Mouse (Mus musculus): ENCODE measurements at regions not wholly inside any gene's neighbourhood (a gene's known extent, or its start where the extent isn't known, plus 50 kb on each side); places are given as distances from the start of the nearest gene placed in this dataset.

DNA sequence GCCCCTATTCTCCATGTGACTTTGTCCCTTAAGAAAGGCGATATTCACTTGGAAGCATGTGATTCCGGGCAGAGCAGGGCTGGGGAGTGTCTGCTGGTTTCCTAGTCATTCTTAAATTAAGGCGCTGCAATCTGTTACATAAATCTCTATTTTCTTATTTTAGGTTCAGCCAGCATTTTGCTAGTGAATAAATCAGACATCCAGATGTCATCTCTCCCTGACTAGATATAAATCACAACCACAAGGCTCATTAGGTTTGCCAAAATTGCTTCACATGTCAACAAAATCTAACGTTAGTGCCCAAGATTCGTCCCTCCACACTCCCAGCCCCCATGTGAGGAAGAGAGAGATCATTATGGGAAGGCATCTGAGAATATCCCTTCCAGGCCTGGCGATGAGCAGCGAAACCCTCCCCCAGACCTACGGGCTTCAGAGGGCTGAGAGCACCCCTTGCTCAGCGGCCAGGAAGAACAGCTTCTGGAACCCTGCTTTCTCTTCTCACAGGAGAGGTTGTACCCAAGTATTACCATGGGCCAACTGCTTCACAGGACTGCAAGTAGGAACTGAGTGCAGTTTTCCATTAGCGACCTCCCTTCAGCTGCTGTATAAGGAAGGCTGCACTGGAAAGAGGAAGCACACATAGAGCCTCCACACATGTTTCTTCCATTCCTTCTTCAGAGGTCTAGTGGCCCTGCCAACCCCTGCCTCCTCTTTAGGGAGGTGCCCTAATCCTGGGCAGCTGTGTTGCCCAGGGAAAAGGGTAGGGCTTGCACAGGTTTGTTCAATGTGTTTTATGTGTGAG is 250.5 kb downstream of the Hivep2 start:
- Histone ChIP-seq H3K4me2 (no peak overlapping the region), H3K9ac (no peak overlapping the region), H3K9me3 (no peaks in the 10 kb centered on the region), H3K4me1 (peaks cover 16% of the 10 kb centered on the region), H3K36me3 (no peaks in the 10 kb centered on the region), H3K27ac (peak overlapping the region; percentile 58), H3K4me3 (no peak overlapping the region), H3K27me3 (no peaks in the 10 kb centered on the region)
- ATAC-seq (ENCODE audit: borderline replicate concordance, extremely low read depth, low FRiP score, low TSS enrichment): peak; percentile 88
- 54% methylated on average over 10 of the region's 10 CpGs for WGBS

DNA sequence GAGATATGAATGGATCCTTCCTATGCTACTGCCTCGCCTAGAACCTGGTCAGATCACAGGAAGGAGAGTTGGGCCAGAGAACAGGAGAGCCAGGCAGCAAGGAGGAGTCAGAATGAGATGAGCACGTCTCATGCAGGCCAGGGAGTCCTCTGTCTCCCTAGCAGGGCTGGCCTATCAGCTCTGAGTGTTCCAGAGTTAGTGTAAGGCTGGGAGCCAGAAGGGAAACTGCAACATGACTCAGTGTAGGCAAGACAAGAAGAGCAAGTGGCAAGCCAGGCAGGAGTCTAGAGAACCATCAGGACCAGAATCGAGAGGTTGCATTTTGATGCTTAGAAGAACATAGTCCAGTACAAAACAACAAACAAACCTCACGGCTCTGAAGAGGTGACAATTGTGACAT is 249.6 kb downstream of the Hivep2 start:
- H3K9me3 ChIP-seq: no peaks in the 10 kb centered on the region
- H3K9ac ChIP-seq: no peak overlapping the region
- no peaks in the 10 kb centered on the region for H3K36me3 ChIP-seq
- no peaks in the 10 kb centered on the region for H3K27me3 ChIP-seq
- ATAC-seq (ENCODE audit: borderline replicate concordance, extremely low read depth, low FRiP score, low TSS enrichment): no peak
- no peak overlapping the region for H3K4me3 ChIP-seq
- peaks cover 16% of the 10 kb centered on the region for H3K4me1 ChIP-seq
- H3K4me2 ChIP-seq: no peak overlapping the region
- no peak overlapping the region for H3K27ac ChIP-seq
- 73% methylated on average over 4 of the region's 4 CpGs for WGBS

DNA sequence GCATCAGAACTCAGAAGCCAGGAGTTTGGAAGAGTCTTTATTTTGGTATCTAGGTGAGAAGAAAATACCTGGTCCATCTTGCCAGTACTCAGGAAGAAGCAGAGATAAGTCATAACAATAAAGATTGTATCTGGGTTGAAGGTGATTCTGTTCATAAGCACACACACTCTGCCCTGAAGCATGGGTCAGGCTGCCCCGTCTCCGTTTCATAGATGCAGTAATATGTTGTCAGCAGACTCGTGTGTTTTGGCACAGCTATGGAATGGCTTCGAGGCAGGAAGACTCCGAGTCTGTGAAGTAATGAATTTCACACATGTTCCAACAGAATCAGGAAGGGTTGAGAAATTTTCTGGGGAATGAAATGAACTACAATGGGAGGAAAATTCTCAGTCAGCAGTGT is 247.7 kb downstream of the Hivep2 start:
- H3K27me3 ChIP-seq: no peaks in the 10 kb centered on the region
- H3K27ac ChIP-seq: no peak overlapping the region
- H3K4me1 ChIP-seq: peaks cover 16% of the 10 kb centered on the region
- ATAC-seq (ENCODE audit: borderline replicate concordance, extremely low read depth, low FRiP score, low TSS enrichment): no peak
- H3K36me3 ChIP-seq: no peaks in the 10 kb centered on the region
- no peak overlapping the region for H3K4me2 ChIP-seq
- WGBS: 76% methylated on average over 5 of the region's 5 CpGs
- H3K9me3 ChIP-seq: no peaks in the 10 kb centered on the region
- H3K4me3 ChIP-seq: no peak overlapping the region
- H3K9ac ChIP-seq: no peak overlapping the region

DNA sequence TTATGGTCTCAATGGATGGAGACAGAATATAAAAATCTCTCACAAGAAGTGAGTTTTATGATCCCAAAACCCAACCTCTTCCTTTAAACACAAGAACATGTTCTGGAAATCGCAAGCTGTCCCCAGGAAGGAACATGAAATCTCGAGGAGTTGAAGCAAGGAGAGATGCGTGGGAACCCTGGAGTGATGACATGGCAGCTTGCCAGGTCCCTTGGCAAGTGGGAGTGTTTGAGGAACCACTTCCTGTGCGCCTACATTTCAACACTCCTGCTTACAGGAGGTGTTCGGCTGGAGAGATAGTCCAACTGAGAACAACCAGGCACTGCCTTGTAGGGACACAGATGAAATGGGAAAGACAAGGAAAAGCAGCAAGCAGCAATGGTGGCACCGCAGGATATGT is 246.1 kb downstream of the Hivep2 start:
- WGBS: 30% methylated on average over 6 of the region's 6 CpGs
- H3K9me3 ChIP-seq: no peaks in the 10 kb centered on the region
- H3K4me3 ChIP-seq: no peak overlapping the region
- H3K9ac ChIP-seq: no peak overlapping the region
- H3K27ac ChIP-seq: no peak overlapping the region
- no peak overlapping the region for H3K4me2 ChIP-seq
- no peaks in the 10 kb centered on the region for H3K27me3 ChIP-seq
- H3K36me3 ChIP-seq: no peaks in the 10 kb centered on the region
- ATAC-seq (ENCODE audit: borderline replicate concordance, extremely low read depth, low FRiP score, low TSS enrichment): no peak
- peaks cover 24% of the 10 kb centered on the region for H3K4me1 ChIP-seq

DNA sequence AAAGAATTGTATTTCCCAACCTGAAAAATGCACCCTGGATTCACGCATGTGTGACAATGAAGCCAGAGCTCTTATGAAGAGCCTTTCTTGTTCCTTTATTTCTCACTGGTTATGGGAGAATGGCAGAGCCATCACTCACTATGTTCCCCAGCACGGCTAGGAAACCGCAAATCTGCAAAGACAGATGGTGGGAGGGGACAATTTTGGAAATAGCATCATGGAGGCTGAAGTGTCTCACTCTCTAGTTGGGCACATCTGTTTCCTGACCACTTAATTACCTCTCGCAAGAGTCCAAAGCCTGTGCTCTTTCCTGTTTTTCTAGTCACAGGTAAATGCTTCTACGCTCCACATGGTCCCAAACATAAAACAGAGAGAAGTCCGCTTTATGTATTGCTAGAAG is 245.6 kb downstream of the Hivep2 start:
- no peaks in the 10 kb centered on the region for H3K9me3 ChIP-seq
- H3K4me1 ChIP-seq: peaks cover 27% of the 10 kb centered on the region
- no peak overlapping the region for H3K4me3 ChIP-seq
- ATAC-seq (ENCODE audit: borderline replicate concordance, extremely low read depth, low FRiP score, low TSS enrichment): no peak
- no peaks in the 10 kb centered on the region for H3K27me3 ChIP-seq
- no peak overlapping the region for H3K4me2 ChIP-seq
- no peak overlapping the region for H3K9ac ChIP-seq
- H3K27ac ChIP-seq: no peak overlapping the region
- H3K36me3 ChIP-seq: no peaks in the 10 kb centered on the region
- WGBS: 73% methylated on average over 6 of the region's 6 CpGs

DNA sequence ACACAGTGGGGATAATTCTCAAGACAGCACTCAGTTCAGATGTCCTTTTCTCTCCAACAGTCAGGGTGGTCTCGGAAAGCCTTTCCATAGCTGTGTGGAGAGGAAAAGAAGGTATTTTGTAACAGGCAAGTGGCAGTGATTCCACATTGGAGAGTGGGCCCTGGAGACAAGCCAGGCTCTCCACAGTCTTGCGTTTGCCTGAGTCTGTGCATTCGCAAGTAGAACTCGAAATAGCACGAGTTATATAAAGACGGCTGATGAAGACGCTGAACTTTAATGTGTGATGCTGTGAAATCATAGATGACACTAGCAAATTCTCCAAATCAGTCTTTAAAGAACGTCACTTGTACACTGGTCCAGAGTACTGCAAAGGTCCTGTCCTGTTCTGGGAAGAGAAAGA is 244.6 kb downstream of the Hivep2 start:
- Histone ChIP-seq H3K36me3 (no peaks in the 10 kb centered on the region), H3K4me2 (no peak overlapping the region), H3K9ac (no peak overlapping the region), H3K4me1 (peaks cover 19% of the 10 kb centered on the region), H3K27me3 (no peaks in the 10 kb centered on the region), H3K9me3 (no peaks in the 10 kb centered on the region), H3K4me3 (no peak overlapping the region), H3K27ac (no peak overlapping the region)
- WGBS: 80% methylated on average over 8 of the region's 8 CpGs
- no peak for ATAC-seq (ENCODE audit: borderline replicate concordance, extremely low read depth, low FRiP score, low TSS enrichment)

GRCm38 (mm10) chr10:14210045-14210444 is 244.2 kb downstream of the Hivep2 start:
- Histone ChIP-seq H3K4me2 (no peak overlapping the region), H3K9ac (no peak overlapping the region), H3K27ac (no peak overlapping the region), H3K36me3 (no peaks in the 10 kb centered on the region), H3K4me3 (no peak overlapping the region), H3K27me3 (no peaks in the 10 kb centered on the region), H3K9me3 (no peaks in the 10 kb centered on the region), H3K4me1 (peaks cover 19% of the 10 kb centered on the region)
- WGBS: 84% methylated on average over 6 of the region's 6 CpGs
- no peak for ATAC-seq (ENCODE audit: borderline replicate concordance, extremely low read depth, low FRiP score, low TSS enrichment)

DNA sequence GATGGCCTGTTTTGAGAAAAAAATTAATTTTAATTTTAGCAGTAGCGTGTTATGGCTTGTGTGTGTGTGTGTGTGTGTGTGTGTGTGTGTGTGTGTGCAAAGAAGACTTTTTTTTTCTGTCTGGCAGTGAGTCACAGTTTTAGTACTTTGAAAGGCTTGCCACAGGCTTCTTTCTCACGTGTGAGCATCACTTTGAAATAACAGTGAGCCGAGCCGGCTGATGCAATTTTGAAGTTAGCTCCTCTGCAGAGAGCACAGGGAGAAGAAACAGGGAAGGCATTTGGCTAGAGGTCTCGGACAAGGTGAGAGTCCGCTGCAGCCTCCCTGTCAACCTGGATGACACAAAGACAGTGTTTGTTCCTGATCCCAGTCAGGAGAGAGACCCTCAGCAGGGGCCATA is 242.3 kb downstream of the Hivep2 start:
- no peaks in the 10 kb centered on the region for H3K9me3 ChIP-seq
- H3K4me2 ChIP-seq: no peak overlapping the region
- no peak overlapping the region for H3K27ac ChIP-seq
- H3K36me3 ChIP-seq: no peaks in the 10 kb centered on the region
- ATAC-seq (ENCODE audit: borderline replicate concordance, extremely low read depth, low FRiP score, low TSS enrichment): no peak
- H3K27me3 ChIP-seq: no peaks in the 10 kb centered on the region
- H3K9ac ChIP-seq: no peak overlapping the region
- 70% methylated on average over 6 of the region's 6 CpGs for WGBS
- H3K4me1 ChIP-seq: peaks cover 19% of the 10 kb centered on the region
- H3K4me3 ChIP-seq: no peak overlapping the region

DNA sequence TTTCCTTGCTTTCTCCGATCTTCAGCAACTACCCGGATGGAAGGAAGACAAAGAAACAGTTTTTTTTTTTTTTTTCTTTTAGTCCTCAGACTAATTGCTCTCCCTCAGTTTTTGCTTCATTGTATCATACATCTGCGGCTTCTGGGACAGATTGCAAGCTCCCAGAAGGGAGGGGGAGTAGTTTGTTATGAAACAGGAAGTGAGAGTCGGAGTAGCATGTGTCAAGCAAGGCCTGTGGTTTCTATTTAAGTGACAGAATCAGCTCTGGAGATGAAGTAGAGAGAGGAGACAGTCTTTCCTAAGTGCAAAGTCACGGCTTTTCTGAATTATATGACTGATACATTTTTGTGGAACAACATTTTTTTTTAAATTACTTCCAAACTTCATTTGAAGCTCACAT is 241.7 kb downstream of the Hivep2 start:
- Histone ChIP-seq H3K36me3 (no peaks in the 10 kb centered on the region), H3K4me3 (no peak overlapping the region), H3K27ac (no peak overlapping the region), H3K9ac (no peak overlapping the region), H3K4me2 (no peak overlapping the region), H3K27me3 (no peaks in the 10 kb centered on the region), H3K4me1 (peaks cover 19% of the 10 kb centered on the region), H3K9me3 (no peaks in the 10 kb centered on the region)
- 0 out of 2 replicates have a peak, but pooled peaks have one; percentile 39 for ATAC-seq (ENCODE audit: borderline replicate concordance, extremely low read depth, low FRiP score, low TSS enrichment)
- 30% methylated on average over 5 of the region's 5 CpGs for WGBS

- no peak overlapping the region for H3K9ac ChIP-seq
- H3K27ac ChIP-seq: no peak overlapping the region
- no peak for ATAC-seq (ENCODE audit: borderline replicate concordance, extremely low read depth, low FRiP score, low TSS enrichment)
- H3K4me3 ChIP-seq: no peak overlapping the region
- H3K36me3 ChIP-seq: no peaks in the 10 kb centered on the region
- no peaks in the 10 kb centered on the region for H3K27me3 ChIP-seq
- peaks cover 18% of the 10 kb centered on the region for H3K4me1 ChIP-seq
- WGBS: 65% methylated on average over 5 of the region's 5 CpGs
- no peak overlapping the region for H3K4me2 ChIP-seq
- no peaks in the 10 kb centered on the region for H3K9me3 ChIP-seq
These were observed 241.2 kb downstream of the Hivep2 start for GRCm38 (mm10) chr10:14207051-14207570.
